ENCODE assay signal across 20 mouse cellular contexts in genomic region chr17:48881946-48882345, GRCm38 (mm10). TPM values are rescaled to one million over a fixed set of nuclear protein-coding genes. Genes with fewer than 3 reads are reported as not detected.
"Had no signal": no experiment of that assay in that cellular context is flagged by ENCODE, and none has a peak within 500 bp of the region (broad histone marks: within the 10 kb centered on the region; RNA-seq: fewer than 3 reads in every experiment).

No protein-coding gene starts in this region.

- H3K4me1 ChIP-seq: intestine, embryonic 15.5 days; kidney, embryonic 15.5 days; liver, embryonic 13.5 days; neural tube, embryonic 12.5 days; neural tube, embryonic 15.5 days; stomach, embryonic 15.5 days had no signal

- ATAC-seq: intestine, embryonic 15.5 days had no signal

- DNase-seq: kidney, adult 11 months; kidney, adult 8-10 months; kidney, postnatal 10 days; kidney, postnatal 36 days; liver, embryonic 13.5 days; lung, adult 2 months; lung, postnatal 14 days; lung, postnatal 4 days; midbrain, embryonic 14.5 days; spleen, adult 18-20 months; thymus, postnatal 25 days had no signal

- H3K27me3 ChIP-seq: intestine, embryonic 15.5 days; kidney, embryonic 15.5 days; liver, embryonic 13.5 days; neural tube, embryonic 12.5 days; neural tube, embryonic 15.5 days; stomach, embryonic 15.5 days had no signal

- H3K9me3 ChIP-seq: intestine, embryonic 15.5 days; kidney, embryonic 15.5 days; liver, embryonic 13.5 days; midbrain, embryonic 10.5 days; neural tube, embryonic 12.5 days; neural tube, embryonic 15.5 days; stomach, embryonic 15.5 days had no signal

- H3K36me3 ChIP-seq: intestine, embryonic 15.5 days; kidney, embryonic 15.5 days; liver, embryonic 13.5 days; midbrain, embryonic 10.5 days; neural tube, embryonic 12.5 days; neural tube, embryonic 15.5 days; stomach, embryonic 15.5 days had no signal

- H3K4me3 ChIP-seq: intestine, embryonic 15.5 days; kidney, embryonic 15.5 days; liver, embryonic 13.5 days; midbrain, embryonic 10.5 days; neural tube, embryonic 12.5 days; neural tube, embryonic 15.5 days; stomach, embryonic 15.5 days had no signal

RNA-seq across cellular contexts. Expression of gene Lrfn2, which starts 50.2 kb away (rescaled TPM):
- total RNA-seq: liver, adult 2 months; megakaryocyte progenitor cell, adult 5-6 weeks had no signal
- polyA plus RNA-seq: liver, adult 2 months; liver, embryonic 16.5 days; lung, adult 2 months had no signal
